Mouse (Mus musculus) lung, adult 2 months (tissue): ENCODE results near the gene Cbfa2t3.

ENCODE experiments used
- CTCF ChIP-seq: fragments of 200-500 bp; IDR thresholded peaks from 2 replicates; pipeline ENCODE4 v1.5.1; 2011; ENCODE audit warnings: mild to moderate bottlenecking, low read length, control low read depth; ENCODE audit not compliant: insufficient read depth
- POLR2A ChIP-seq: fragments of 200-500 bp; IDR thresholded peaks from 2 replicates; pipeline ENCODE4 v1.6.1; 2011; ENCODE audit warnings: low read depth, mild to moderate bottlenecking, control low read depth, low read length, borderline replicate concordance; ENCODE audit errors: extremely low read depth

DNA sequence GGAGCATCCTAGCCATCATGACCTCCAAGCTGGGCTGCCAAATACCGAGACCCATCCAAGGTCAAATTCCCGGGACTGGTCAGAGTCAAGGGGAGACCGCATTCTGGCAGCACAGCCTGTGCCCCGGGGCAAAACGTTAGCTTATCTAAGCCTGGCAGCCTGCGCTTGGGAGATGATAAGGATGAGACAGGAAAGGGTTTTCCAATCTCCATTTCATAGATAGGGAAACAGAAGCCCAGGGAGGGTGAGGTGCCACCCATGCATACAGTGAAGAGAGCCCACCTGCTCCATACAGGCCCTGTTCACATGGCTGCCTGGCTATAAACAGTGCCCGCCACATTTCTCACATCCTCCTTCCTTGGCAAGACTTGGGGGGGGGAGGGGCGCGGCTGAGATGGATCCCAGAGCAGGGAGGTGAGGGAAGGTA, 32.6 kb downstream of the Cbfa2t3 start:
- TF ChIP-seq POLR2A = 0 out of 2 replicates have a peak, but pooled peaks have one; percentile 13
- TF ChIP-seq CTCF = no peak
